Comparison of ENCODE assay signal across 8 mouse cellular contexts in the genomic region with DNA sequence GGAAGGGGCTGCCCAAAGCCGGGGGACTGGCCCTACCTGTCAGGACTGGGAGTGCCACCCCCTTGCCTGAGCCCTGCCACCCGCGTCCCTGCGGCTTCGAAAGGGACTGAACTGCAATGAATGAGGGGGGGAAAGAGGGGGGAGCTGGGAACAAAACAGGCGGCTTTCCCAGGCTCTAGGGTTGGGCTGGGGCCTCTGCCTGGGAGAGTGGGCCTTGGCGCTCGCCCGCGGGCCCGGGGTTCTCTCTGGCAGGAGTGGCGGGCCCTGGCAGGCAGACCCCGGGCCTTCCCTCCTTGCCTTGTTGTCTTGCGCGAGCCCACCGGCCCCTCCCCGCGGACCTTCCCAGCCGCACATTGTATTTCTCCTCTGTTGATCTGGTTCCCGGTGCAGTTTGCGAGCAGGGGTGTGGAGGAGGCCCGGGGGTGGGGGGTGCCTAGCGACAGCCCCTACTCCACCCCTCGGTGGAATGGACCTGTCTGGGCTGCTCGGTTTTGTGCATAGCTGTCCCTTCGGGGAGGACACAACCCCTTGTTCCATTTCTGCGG. TPM values are rescaled to one million over a fixed set of nuclear protein-coding genes. Genes with fewer than 3 reads are reported as not detected.
DNase-seq lines count a peak whose midpoint lies in the region; ATAC-seq and TF ChIP-seq lines count a peak whose summit lies in the region.

No protein-coding gene starts in this region.

- H3K79me2 ChIP-seq in heart, adult 2 months (replicated peaks; ENCODE audit: control insufficient read depth, insufficient read depth, low read length), result no peaks in the 10 kb centered on the region

- TF ChIP-seq POLR2A in heart, adult 2 months (IDR thresholded peaks at IDR 0.05; ENCODE audit: insufficient read depth, low read depth, low read length), result no peak
- TF ChIP-seq POLR2A in embryonic fibroblast, embryonic 13.5 days (IDR thresholded peaks at IDR 0.05; ENCODE audit: low read depth, low read length), result no peak

- peaks cover 15% of the 10 kb centered on the region for H3K27me3 ChIP-seq in heart, adult 2 months (ENCODE audit: control insufficient read depth, insufficient read depth, low read length)
- peaks cover 19% of the 10 kb centered on the region for H3K27me3 ChIP-seq in limb, embryonic 15.5 days
- no peaks in the 10 kb centered on the region for H3K27me3 ChIP-seq in stomach, embryonic 15.5 days (replicated peaks)

- H3K4me3 ChIP-seq in heart, adult 2 months, result peak overlapping the region; percentile 44
- peak overlapping the region; percentile 44 for H3K4me3 ChIP-seq in embryonic fibroblast, embryonic 13.5 days (ENCODE audit: insufficient read depth, low read length)
- H3K4me3 ChIP-seq in limb, embryonic 15.5 days, result peak overlapping the region; percentile 80
- H3K4me3 ChIP-seq in stomach, embryonic 15.5 days (replicated peaks), result peak overlapping the region; percentile 80

- no peaks in the 10 kb centered on the region for H3K36me3 ChIP-seq in heart, adult 2 months (ENCODE audit: control insufficient read depth, insufficient read depth, low read length)
- H3K36me3 ChIP-seq in limb, embryonic 15.5 days, result no peaks in the 10 kb centered on the region
- H3K36me3 ChIP-seq in stomach, embryonic 15.5 days, result no peaks in the 10 kb centered on the region

- H3K27ac ChIP-seq in heart, adult 2 months, result no peak overlapping the region
- H3K27ac ChIP-seq in embryonic fibroblast, embryonic 13.5 days (ENCODE audit: insufficient read depth, low read length), result no peak overlapping the region; the same call in 1 of the 2 replicates
- H3K27ac ChIP-seq in limb, embryonic 15.5 days, result peak overlapping the region; percentile 95
- H3K27ac ChIP-seq in stomach, embryonic 15.5 days, result peak overlapping the region; percentile 92

- 4% methylated on average over 27 of the region's 27 CpGs for WGBS in heart, adult 2 months
- WGBS in limb, embryonic 15.5 days, result under 1% methylated on average over 20 of the region's 27 CpGs
- WGBS in stomach, embryonic 15.5 days, result 1% methylated on average over 26 of the region's 27 CpGs

- H3K9ac ChIP-seq in heart, adult 2 months (ENCODE audit: low read depth, low read length), result peak overlapping the region; percentile 46
- peak overlapping the region; percentile 76 for H3K9ac ChIP-seq in limb, embryonic 15.5 days
- peak overlapping the region; percentile 82; the same call in 1 of the 2 replicates for H3K9ac ChIP-seq in stomach, embryonic 15.5 days

- no peaks in the 10 kb centered on the region for H3K4me1 ChIP-seq in heart, adult 2 months (ENCODE audit: control insufficient read depth, insufficient read depth, low read length)
- H3K4me1 ChIP-seq in embryonic fibroblast, embryonic 13.5 days (ENCODE audit: control insufficient read depth, insufficient read depth, low read length), result peaks cover 4% of the 10 kb centered on the region
- H3K4me1 ChIP-seq in limb, embryonic 15.5 days, result peaks cover 52% of the 10 kb centered on the region
- peaks cover 47% of the 10 kb centered on the region for H3K4me1 ChIP-seq in stomach, embryonic 15.5 days

- intact Hi-C loops in heart, adult 2 months (cut with DNase I), result no loop called here
- intact Hi-C loops in heart, postnatal 14 days (cut with DNase I), result no loop called here

- TF ChIP-seq EP300 in heart, adult 2 months (IDR thresholded peaks at IDR 0.05; ENCODE audit: insufficient read depth, low read depth, low read length), result no peak

- H3K4me2 ChIP-seq in limb, embryonic 15.5 days, result peak overlapping the region; percentile 95
- H3K4me2 ChIP-seq in stomach, embryonic 15.5 days, result peak overlapping the region; percentile 96

- DNase-seq in heart, adult 2 months, result no peak
- no peak for DNase-seq in heart, postnatal 14 days
- no peak for DNase-seq in cerebellum, adult 18-20 months
- DNase-seq in c-Kit-positive CD71-positive TER-119-positive erythroid progenitor cells, embryonic 14.5 days (ENCODE audit: low spot score), result no peak

- TF ChIP-seq CTCF in heart, adult 2 months (IDR thresholded peaks at IDR 0.05), result no peak
- no peak for TF ChIP-seq CTCF in embryonic fibroblast, embryonic 13.5 days (IDR thresholded peaks at IDR 0.05; ENCODE audit: borderline replicate concordance, insufficient read depth, low read length)

- no peaks in the 10 kb centered on the region for H3K9me3 ChIP-seq in limb, embryonic 15.5 days
- H3K9me3 ChIP-seq in stomach, embryonic 15.5 days, result no peaks in the 10 kb centered on the region

- ATAC-seq in CD4-positive, CD25-positive, alpha-beta regulatory T cell, adult 4 months, result peak; percentile 11
- peak; percentile 21; the same call in 1 of the 2 replicates for ATAC-seq in limb, embryonic 15.5 days (ENCODE audit: insufficient number of reproducible peaks, low FRiP score, low TSS enrichment, low read depth)
- peak; percentile 40 for ATAC-seq in stomach, embryonic 15.5 days (ENCODE audit: insufficient read depth, low FRiP score, low read depth)

RNA-seq across cellular contexts. Expression of a gene that starts 0.7 kb away (rescaled TPM):
- total RNA-seq in heart, adult 2 months (2021), result under 1 TPM; 0.73 to 0.77 TPM
- 0.96 and 1.2 TPM in 2 replicates for polyA plus RNA-seq in heart, adult 2 months (2012; rRNA removed)
- total RNA-seq in heart, postnatal 14 days (2021), result 1 to 10 TPM in 1 of 2 experiments, under 1 TPM in 1; 0.81 to 1.1 TPM
- not detected for polyA plus RNA-seq in CD4-positive, CD25-positive, alpha-beta regulatory T cell, adult 4 months (2017; shearing (Covaris generic))
- 36.4 and 44.6 TPM in 2 replicates for polyA plus RNA-seq in embryonic fibroblast, embryonic 13.5 days (2011; ENCODE audit: insufficient read length, low read depth, missing spikeins)
- 7.3 and 11.3 TPM in 2 replicates for polyA plus RNA-seq in limb, embryonic 15.5 days (2015; fragmentation: Nextera tagmentation; extraction: Ambion mirVana)
- 8.6 and 10.6 TPM in 2 replicates for polyA plus RNA-seq in stomach, embryonic 15.5 days (2015; fragmentation: Nextera tagmentation; extraction: Ambion mirVana)

RNA-seq across cellular contexts. Expression of a gene that starts 49.5 kb away (rescaled TPM):
- total RNA-seq in heart, adult 2 months (2021), result 10 to 100 TPM; 52.8 to 54.8 TPM
- 70.8 and 74.0 TPM in 2 replicates for polyA plus RNA-seq in heart, adult 2 months (2012; rRNA removed)
- total RNA-seq in heart, postnatal 14 days (2021), result 10 to 100 TPM; 41.6 to 44.7 TPM
- 1 to 10 TPM; 2.0 to 3.4 TPM for polyA plus RNA-seq in CD4-positive, CD25-positive, alpha-beta regulatory T cell, adult 4 months (2017; shearing (Covaris generic))
- 1.5 and 10.7 TPM in 2 replicates for polyA plus RNA-seq in embryonic fibroblast, embryonic 13.5 days (2011; ENCODE audit: insufficient read length, low read depth, missing spikeins)
- polyA plus RNA-seq in limb, embryonic 15.5 days (2015; fragmentation: Nextera tagmentation; extraction: Ambion mirVana), result 75.5 and 83.3 TPM in 2 replicates
- 62.4 and 62.8 TPM in 2 replicates for polyA plus RNA-seq in stomach, embryonic 15.5 days (2015; fragmentation: Nextera tagmentation; extraction: Ambion mirVana)

RNA-seq across cellular contexts. Expression of a gene that starts 56.4 kb away (rescaled TPM):
- total RNA-seq in heart, adult 2 months (2021), result 10 to 100 TPM; 39.6 to 41.5 TPM
- 57.0 and 63.2 TPM in 2 replicates for polyA plus RNA-seq in heart, adult 2 months (2012; rRNA removed)
- total RNA-seq in heart, postnatal 14 days (2021), result 10 to 100 TPM; 34.9 to 36.4 TPM
- 1 to 10 TPM in 1 of 2 experiments, under 1 TPM in 1; 0.63 to 1.1 TPM for polyA plus RNA-seq in CD4-positive, CD25-positive, alpha-beta regulatory T cell, adult 4 months (2017; shearing (Covaris generic))
- polyA plus RNA-seq in embryonic fibroblast, embryonic 13.5 days (2011; ENCODE audit: insufficient read length, low read depth, missing spikeins), result 1.4 and 10.8 TPM in 2 replicates
- 34.8 and 47.1 TPM in 2 replicates for polyA plus RNA-seq in limb, embryonic 15.5 days (2015; fragmentation: Nextera tagmentation; extraction: Ambion mirVana)
- polyA plus RNA-seq in stomach, embryonic 15.5 days (2015; fragmentation: Nextera tagmentation; extraction: Ambion mirVana), result 34.2 and 37.5 TPM in 2 replicates

Comparison
In these comparisons a context has a peak if more than half of its experiments do, and no peak if none do; other contexts are left out.
1. H3K27ac ChIP-seq: peak in limb, embryonic 15.5 days (single experiment) and stomach, embryonic 15.5 days (single experiment); none in heart, adult 2 months (single experiment) and embryonic fibroblast, embryonic 13.5 days (single experiment).
2. Peak in every context shown above with its lines, with median percentiles within 50 percentile points of each other: H3K4me3 ChIP-seq, H3K9ac ChIP-seq and ATAC-seq.